Mouse (Mus musculus) heart, postnatal 10 days (tissue): ENCODE measurements at regions not wholly inside any gene's neighbourhood (a gene's known extent, or its start where the extent isn't known, plus 50 kb on each side); places are given as distances from the start of the nearest gene placed in this dataset.
"Not testable (repeated sequence)": the region's sequence is repeated elsewhere in the genome, so short reads cannot be mapped to it uniquely, and the experiment has no call there.

Source experiments
- DNase-seq, 2 experiments: peaks; one replicate each; pipeline ENCODE4 v3.0.0; 2021
- intact Hi-C: fragments of 180-260 bp; cut with DNase I; formaldehyde crosslinking; loops from one replicate; pipeline ENCODE4 v1.15.1; 2025

GRCm38 (mm10) chr15:32043207-32043606 lies 133.9 kb upstream of the Tas2r119 start:
- intact Hi-C loops: no loop called here
- no peak for DNase-seq

- intact Hi-C loops, DNase-seq: not testable (repeated sequence)
Observed at GRCm38 (mm10) chr15:32043670-32044069, 133.4 kb upstream of the Tas2r119 start.

GRCm38 (mm10) chr15:32048836-32049235 lies 128.3 kb upstream of the Tas2r119 start:
- no peak for DNase-seq
- intact Hi-C loops: no loop called here

DNA sequence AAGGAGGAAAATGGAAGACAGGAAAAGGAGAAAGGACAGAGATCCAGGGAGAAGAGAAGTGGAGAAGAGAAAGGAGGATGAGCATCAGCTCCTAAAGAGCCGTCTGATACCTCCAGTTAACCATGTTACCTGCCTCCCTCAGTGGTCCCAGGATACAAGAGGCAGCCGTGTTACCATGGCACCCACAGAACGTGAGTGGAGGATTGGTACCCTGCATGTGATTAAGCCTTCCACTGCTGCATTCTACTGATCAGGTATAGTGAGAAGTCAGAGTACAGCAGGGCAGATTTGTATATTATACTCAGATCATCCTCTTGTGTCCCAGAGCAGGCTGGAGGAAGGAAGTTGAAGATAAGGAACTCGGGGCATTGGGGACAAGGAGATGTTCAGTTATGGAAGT lies 115.5 kb upstream of the Tas2r119 start:
- intact Hi-C loops: no loop called here
- DNase-seq: no peak

- DNase-seq: no peak
- intact Hi-C loops: no loop called here
Observed at GRCm38 (mm10) chr15:32082109-32082508, 95.0 kb upstream of the Tas2r119 start.

GRCm38 (mm10) chr15:32093889-32094288 lies 83.2 kb upstream of the Tas2r119 start:
- DNase-seq: no peak
- intact Hi-C loops: no loop called here

GRCm38 (mm10) chr15:32095554-32095953 lies 81.5 kb upstream of the Tas2r119 start:
- DNase-seq: no peak
- intact Hi-C loops: no loop called here

GRCm38 (mm10) chr15:32110659-32111058 lies 66.4 kb upstream of the Tas2r119 start:
- no peak for DNase-seq
- intact Hi-C loops: no loop called here
